Mouse (Mus musculus): ENCODE results near the gene Rilpl1. TPM values are rescaled to one million over a fixed set of nuclear protein-coding genes. Genes with fewer than 3 reads are reported as not detected.

The Rilpl1 gene
- total and polyA plus RNA-seq, 3 experiments, result 0.38 to 0.98 (median 0.41) TPM

- Histone ChIP-seq H3K27me3 (ENCODE audit: insufficient read depth, low read length) (peaks cover 39% of the 10 kb centered on the region), H3K4me3 (ENCODE audit: low read depth, low read length) (peak overlapping the region; percentile 70), H3K9me3 (replicated peaks) (no peaks in the 10 kb centered on the region), H3K36me3 (replicated peaks) (no peaks in the 10 kb centered on the region), H3K4me1 (ENCODE audit: insufficient read depth, low read depth, low read length) (peaks cover 34% of the 10 kb centered on the region)
- DNase-seq (ENCODE audit: low spot score) (no peak), ATAC-seq (ENCODE audit: extremely low read depth, insufficient number of reproducible peaks, low FRiP score, poor library complexity, severe bottlenecking) (no peak)
- TF ChIP-seq GATA2 (IDR thresholded peaks at IDR 0.05; ENCODE audit: borderline replicate concordance, low read depth, low read length), result no peak
- TF ChIP-seq GATA1 (IDR thresholded peaks at IDR 0.05; ENCODE audit: borderline replicate concordance, low read length), result no peak
- no peak for TF ChIP-seq POLR2AphosphoS5 (IDR thresholded peaks at IDR 0.05; ENCODE audit: insufficient replicate concordance, low read depth, low read length)
- TF ChIP-seq CTCF (IDR thresholded peaks at IDR 0.05; ENCODE audit: low read depth, low read length), result no peak
- TF ChIP-seq TAL1 (conservative IDR thresholded peaks at IDR 0.05; ENCODE audit: low read depth, low read length), result no peak
These were observed 366 bp upstream of the Rilpl1 start for GRCm38 (mm10) chr5:124531583-124531930.

- Histone ChIP-seq H3K27me3 (ENCODE audit: insufficient read depth, low read length) (peaks cover 48% of the 10 kb centered on the region), H3K4me1 (ENCODE audit: insufficient read depth, low read depth, low read length) (peaks cover 24% of the 10 kb centered on the region), H3K36me3 (replicated peaks) (no peaks in the 10 kb centered on the region), H3K9me3 (replicated peaks) (no peaks in the 10 kb centered on the region), H3K4me3 (ENCODE audit: low read depth, low read length) (no peak overlapping the region)
- DNase-seq (ENCODE audit: low spot score) (no peak), ATAC-seq (ENCODE audit: extremely low read depth, insufficient number of reproducible peaks, low FRiP score, poor library complexity, severe bottlenecking) (no peak)
- no peak for TF ChIP-seq GATA2 (IDR thresholded peaks at IDR 0.05; ENCODE audit: borderline replicate concordance, low read depth, low read length)
- no peak for TF ChIP-seq CTCF (IDR thresholded peaks at IDR 0.05; ENCODE audit: low read depth, low read length)
- no peak for TF ChIP-seq POLR2AphosphoS5 (IDR thresholded peaks at IDR 0.05; ENCODE audit: insufficient replicate concordance, low read depth, low read length)
- no peak for TF ChIP-seq GATA1 (IDR thresholded peaks at IDR 0.05; ENCODE audit: borderline replicate concordance, low read length)
- no peak for TF ChIP-seq TAL1 (conservative IDR thresholded peaks at IDR 0.05; ENCODE audit: low read depth, low read length)
These were observed 1.5 kb downstream of the Rilpl1 start for GRCm38 (mm10) chr5:124529697-124530096.

GRCm38 (mm10) chr5:124529191-124529651, 2.0 kb downstream of the Rilpl1 start:
- no peak for DNase-seq (ENCODE audit: low spot score)
- Histone ChIP-seq H3K9me3 (replicated peaks) (no peaks in the 10 kb centered on the region), H3K27me3 (ENCODE audit: insufficient read depth, low read length) (peaks cover 50% of the 10 kb centered on the region), H3K4me3 (ENCODE audit: low read depth, low read length) (no peak overlapping the region), H3K36me3 (replicated peaks) (no peaks in the 10 kb centered on the region), H3K4me1 (ENCODE audit: insufficient read depth, low read depth, low read length) (peaks cover 21% of the 10 kb centered on the region)
- no peak for TF ChIP-seq TAL1 (conservative IDR thresholded peaks at IDR 0.05; ENCODE audit: low read depth, low read length)
- no peak for TF ChIP-seq GATA2 (IDR thresholded peaks at IDR 0.05; ENCODE audit: borderline replicate concordance, low read depth, low read length)
- no peak for TF ChIP-seq CTCF (IDR thresholded peaks at IDR 0.05; ENCODE audit: low read depth, low read length)
- TF ChIP-seq POLR2AphosphoS5 (IDR thresholded peaks at IDR 0.05; ENCODE audit: insufficient replicate concordance, low read depth, low read length), result no peak
- no peak for TF ChIP-seq GATA1 (IDR thresholded peaks at IDR 0.05; ENCODE audit: borderline replicate concordance, low read length)
- no peak for ATAC-seq (ENCODE audit: extremely low read depth, insufficient number of reproducible peaks, low FRiP score, poor library complexity, severe bottlenecking)

- peaks cover 50% of the 10 kb centered on the region for H3K27me3 ChIP-seq (ENCODE audit: insufficient read depth, low read length)
- no peak for DNase-seq (ENCODE audit: low spot score)
- no peak overlapping the region for H3K4me3 ChIP-seq (ENCODE audit: low read depth, low read length)
- no peaks in the 10 kb centered on the region for H3K36me3 ChIP-seq (replicated peaks)
- peaks cover 21% of the 10 kb centered on the region for H3K4me1 ChIP-seq (ENCODE audit: insufficient read depth, low read depth, low read length)
- ATAC-seq (ENCODE audit: extremely low read depth, insufficient number of reproducible peaks, low FRiP score, poor library complexity, severe bottlenecking), result no peak
- no peaks in the 10 kb centered on the region for H3K9me3 ChIP-seq (replicated peaks)
- TF ChIP-seq TAL1 (conservative IDR thresholded peaks at IDR 0.05; ENCODE audit: low read depth, low read length) (no peak), CTCF (IDR thresholded peaks at IDR 0.05; ENCODE audit: low read depth, low read length) (no peak), POLR2AphosphoS5 (IDR thresholded peaks at IDR 0.05; ENCODE audit: insufficient replicate concordance, low read depth, low read length) (no peak), GATA2 (IDR thresholded peaks at IDR 0.05; ENCODE audit: borderline replicate concordance, low read depth, low read length) (no peak), GATA1 (IDR thresholded peaks at IDR 0.05; ENCODE audit: borderline replicate concordance, low read length) (no peak)
These were observed 2.4 kb downstream of the Rilpl1 start for GRCm38 (mm10) chr5:124528791-124529190.

DNA sequence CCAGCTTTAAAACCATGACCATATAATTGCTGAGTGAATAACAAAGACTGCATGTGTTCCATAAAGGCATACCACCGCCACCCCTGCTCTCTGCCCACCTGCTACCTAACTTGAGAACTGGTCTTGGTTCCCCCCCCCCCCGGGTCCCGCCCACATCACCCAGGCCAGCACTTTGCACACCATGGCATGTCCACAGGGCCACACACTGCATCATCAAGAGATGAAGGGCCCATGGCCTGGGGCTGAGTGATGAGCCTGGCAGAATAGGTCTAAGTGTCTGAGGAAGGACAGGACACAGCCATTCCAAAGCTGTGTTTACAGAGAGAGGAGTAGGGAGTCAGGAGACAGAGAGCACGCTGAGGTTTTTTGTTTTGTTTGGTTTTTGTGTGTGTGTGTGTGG, 2.8 kb downstream of the Rilpl1 start:
- H3K4me1 ChIP-seq (ENCODE audit: insufficient read depth, low read depth, low read length), result peaks cover 21% of the 10 kb centered on the region
- no peak for ATAC-seq (ENCODE audit: extremely low read depth, insufficient number of reproducible peaks, low FRiP score, poor library complexity, severe bottlenecking)
- H3K9me3 ChIP-seq (replicated peaks), result no peaks in the 10 kb centered on the region
- TF ChIP-seq GATA1 (IDR thresholded peaks at IDR 0.05; ENCODE audit: borderline replicate concordance, low read length), result no peak
- TF ChIP-seq POLR2AphosphoS5 (IDR thresholded peaks at IDR 0.05; ENCODE audit: insufficient replicate concordance, low read depth, low read length), result no peak
- TF ChIP-seq GATA2 (IDR thresholded peaks at IDR 0.05; ENCODE audit: borderline replicate concordance, low read depth, low read length), result no peak
- TF ChIP-seq TAL1 (conservative IDR thresholded peaks at IDR 0.05; ENCODE audit: low read depth, low read length), result no peak
- no peaks in the 10 kb centered on the region for H3K36me3 ChIP-seq (replicated peaks)
- DNase-seq (ENCODE audit: low spot score), result no peak
- H3K27me3 ChIP-seq (ENCODE audit: insufficient read depth, low read length), result peaks cover 48% of the 10 kb centered on the region
- H3K4me3 ChIP-seq (ENCODE audit: low read depth, low read length), result no peak overlapping the region

- ATAC-seq (ENCODE audit: extremely low read depth, insufficient number of reproducible peaks, low FRiP score, poor library complexity, severe bottlenecking) (no peak), DNase-seq (ENCODE audit: low spot score) (no peak)
- TF ChIP-seq TAL1 (conservative IDR thresholded peaks at IDR 0.05; ENCODE audit: low read depth, low read length) (no peak), CTCF (IDR thresholded peaks at IDR 0.05; ENCODE audit: low read depth, low read length) (no peak), GATA2 (IDR thresholded peaks at IDR 0.05; ENCODE audit: borderline replicate concordance, low read depth, low read length) (no peak), POLR2AphosphoS5 (IDR thresholded peaks at IDR 0.05; ENCODE audit: insufficient replicate concordance, low read depth, low read length) (no peak), GATA1 (IDR thresholded peaks at IDR 0.05; ENCODE audit: borderline replicate concordance, low read length) (no peak)
- no peak overlapping the region for H3K4me3 ChIP-seq (ENCODE audit: low read depth, low read length)
- peaks cover 34% of the 10 kb centered on the region for H3K27me3 ChIP-seq (ENCODE audit: insufficient read depth, low read length)
- H3K9me3 ChIP-seq (replicated peaks), result no peaks in the 10 kb centered on the region
- H3K36me3 ChIP-seq (replicated peaks), result no peaks in the 10 kb centered on the region
- H3K4me1 ChIP-seq (ENCODE audit: insufficient read depth, low read depth, low read length), result peaks cover 13% of the 10 kb centered on the region
These were observed 6.2 kb downstream of the Rilpl1 start for GRCm38 (mm10) chr5:124524943-124525342.
